Mouse (Mus musculus) left cerebral cortex, adult 9 months (tissue): Measurements from ENCODE around the gene Klc4.

ENCODE experiments used
- DNase-seq, 2 experiments: peaks; one replicate each; pipeline ENCODE4 v3.0.0; 2022; ENCODE audit warnings: low spot score in 2 of 2

Klc4 gene

GRCm38 (mm10) chr17:46589635-46590314 lies 56.0 kb downstream of the Klc4 start:
- no peak for DNase-seq

- no peak for DNase-seq
These were observed 56.9 kb downstream of the Klc4 start for GRCm38 (mm10) chr17:46588913-46589312.

GRCm38 (mm10) chr17:46588173-46588572 lies 57.6 kb downstream of the Klc4 start:
- DNase-seq: no peak

GRCm38 (mm10) chr17:46586327-46586726 lies 59.5 kb downstream of the Klc4 start:
- no peak for DNase-seq
